Mouse (Mus musculus): ENCODE results near the gene Hand1. TPM values are rescaled to one million over a fixed set of nuclear protein-coding genes. Genes with fewer than 3 reads are reported as not detected.
A peak's percentile ranks its signal among the peaks of the same experiment; 100 is the strongest.
"Not testable (repeated sequence)": the region's sequence is repeated elsewhere in the genome, so short reads cannot be mapped to it uniquely, and the experiment has no call there.

The Hand1 gene
- polyA plus RNA-seq, 1 experiment from 2014 or later, result 0.69 TPM

DNA sequence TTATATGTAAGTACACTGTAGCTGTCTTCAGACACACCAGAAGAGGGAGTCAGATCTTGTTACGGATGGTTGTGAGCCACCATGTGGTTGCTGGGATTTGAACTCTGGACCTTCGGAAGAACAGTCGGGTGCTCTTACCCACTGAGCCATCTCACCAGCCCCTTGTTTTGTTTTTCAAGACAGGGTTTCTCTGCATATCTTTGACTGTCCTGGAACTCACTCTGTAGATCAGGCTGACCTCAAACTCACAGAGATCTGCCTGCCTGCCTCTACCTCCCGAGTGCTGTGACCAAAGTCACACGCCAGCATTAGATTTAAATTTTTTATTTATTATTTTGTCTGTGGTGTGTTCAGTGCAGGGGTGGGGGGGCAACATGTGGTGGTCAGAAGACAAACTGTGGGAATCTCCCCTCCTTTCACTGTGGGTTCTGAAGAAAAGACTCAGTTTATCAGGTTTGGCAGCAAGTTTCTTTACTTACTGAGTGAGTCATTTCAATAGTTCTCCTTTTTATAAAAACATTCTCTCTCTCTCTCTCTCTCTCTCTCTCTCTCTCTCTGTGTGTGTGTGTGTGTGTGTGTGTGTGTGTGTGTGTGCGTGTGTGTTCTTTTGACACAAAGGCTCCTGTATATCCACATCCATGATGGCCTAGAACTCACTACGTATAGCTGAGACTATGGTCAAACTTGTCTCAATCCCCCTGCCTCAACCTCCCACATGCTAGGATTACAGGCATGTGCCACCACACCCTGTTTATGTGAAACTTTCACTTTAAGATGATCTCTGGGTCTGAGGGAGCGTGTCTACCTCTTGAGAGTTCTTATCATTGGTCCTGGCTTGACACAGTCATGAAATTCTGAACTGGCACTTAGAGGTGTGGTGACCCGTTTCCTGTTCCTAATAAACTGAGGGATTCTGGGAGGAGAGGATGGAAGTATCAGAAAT, 14.1 kb upstream of the Hand1 start:
- H3K4me1 ChIP-seq; H3K27ac ChIP-seq (replicated peaks); H3K4me3 ChIP-seq (replicated peaks); H3K4me2 ChIP-seq (replicated peaks); H3K36me3 ChIP-seq; ATAC-seq (ENCODE audit: insufficient number of reproducible peaks, low FRiP score, low TSS enrichment, low read depth); H3K9me3 ChIP-seq (replicated peaks); H3K9ac ChIP-seq: not testable (repeated sequence)
- 80% methylated on average over 8 of the region's 9 CpGs for WGBS
- H3K27me3 ChIP-seq, result peaks cover 27% of the 10 kb centered on the region

DNA sequence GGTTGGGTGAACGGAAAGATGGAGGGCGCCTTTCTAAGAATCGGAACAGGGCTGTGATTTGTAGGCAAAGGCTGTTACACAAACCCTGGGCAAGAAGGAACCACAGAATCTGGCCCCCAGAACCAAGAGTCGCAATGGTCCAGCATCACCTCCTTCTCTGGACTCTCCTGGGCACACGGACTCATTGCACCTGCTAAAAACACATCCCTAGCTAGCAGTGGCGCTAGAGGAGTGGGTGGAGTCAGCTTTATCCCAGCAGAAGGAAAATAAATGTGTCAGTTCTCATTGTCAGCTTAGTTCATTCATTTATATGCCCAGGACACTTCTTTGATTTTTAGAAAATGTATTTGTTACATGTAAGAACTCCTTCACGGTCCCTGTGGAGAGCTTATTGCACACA, 8.8 kb upstream of the Hand1 start:
- ATAC-seq (ENCODE audit: insufficient number of reproducible peaks, low FRiP score, low TSS enrichment, low read depth), result no peak
- Histone ChIP-seq H3K36me3 (no peaks in the 10 kb centered on the region), H3K4me1 (peaks cover 8% of the 10 kb centered on the region), H3K9me3 (replicated peaks) (no peaks in the 10 kb centered on the region), H3K9ac (no peak overlapping the region), H3K4me2 (replicated peaks) (no peak overlapping the region), H3K27ac (replicated peaks) (no peak overlapping the region), H3K27me3 (peaks cover 63% of the 10 kb centered on the region), H3K4me3 (replicated peaks) (no peak overlapping the region)
- 23% methylated on average over 7 of the region's 7 CpGs for WGBS

DNA sequence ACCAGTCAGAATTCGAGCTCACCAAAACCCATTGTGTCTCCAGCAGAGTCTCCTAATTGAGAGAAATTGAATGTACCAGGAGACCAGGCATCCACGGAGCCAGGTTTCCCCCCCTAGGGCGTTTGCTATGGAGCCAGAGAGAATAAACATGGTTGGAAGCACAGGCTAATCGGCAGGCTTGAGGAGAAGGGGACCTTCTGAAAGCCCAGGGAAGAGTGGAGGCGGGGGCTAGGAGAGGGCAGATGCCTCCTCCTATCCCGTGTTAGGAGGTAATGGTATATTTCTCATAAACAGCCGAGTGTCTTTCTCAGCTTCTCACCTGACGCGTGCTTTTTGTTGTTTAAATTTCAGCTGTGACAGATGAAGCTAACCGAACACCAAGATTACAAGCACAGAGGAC, 8.4 kb upstream of the Hand1 start:
- Histone ChIP-seq H3K4me1 (peaks cover 8% of the 10 kb centered on the region), H3K27me3 (peaks cover 67% of the 10 kb centered on the region), H3K4me2 (replicated peaks) (no peak overlapping the region), H3K9ac (no peak overlapping the region), H3K36me3 (no peaks in the 10 kb centered on the region), H3K9me3 (replicated peaks) (no peaks in the 10 kb centered on the region), H3K27ac (replicated peaks) (no peak overlapping the region), H3K4me3 (replicated peaks) (no peak overlapping the region)
- 17% methylated on average over 10 of the region's 10 CpGs for whole genome bisulfite sequencing
- ATAC-seq (ENCODE audit: insufficient number of reproducible peaks, low FRiP score, low TSS enrichment, low read depth), result no peak

DNA sequence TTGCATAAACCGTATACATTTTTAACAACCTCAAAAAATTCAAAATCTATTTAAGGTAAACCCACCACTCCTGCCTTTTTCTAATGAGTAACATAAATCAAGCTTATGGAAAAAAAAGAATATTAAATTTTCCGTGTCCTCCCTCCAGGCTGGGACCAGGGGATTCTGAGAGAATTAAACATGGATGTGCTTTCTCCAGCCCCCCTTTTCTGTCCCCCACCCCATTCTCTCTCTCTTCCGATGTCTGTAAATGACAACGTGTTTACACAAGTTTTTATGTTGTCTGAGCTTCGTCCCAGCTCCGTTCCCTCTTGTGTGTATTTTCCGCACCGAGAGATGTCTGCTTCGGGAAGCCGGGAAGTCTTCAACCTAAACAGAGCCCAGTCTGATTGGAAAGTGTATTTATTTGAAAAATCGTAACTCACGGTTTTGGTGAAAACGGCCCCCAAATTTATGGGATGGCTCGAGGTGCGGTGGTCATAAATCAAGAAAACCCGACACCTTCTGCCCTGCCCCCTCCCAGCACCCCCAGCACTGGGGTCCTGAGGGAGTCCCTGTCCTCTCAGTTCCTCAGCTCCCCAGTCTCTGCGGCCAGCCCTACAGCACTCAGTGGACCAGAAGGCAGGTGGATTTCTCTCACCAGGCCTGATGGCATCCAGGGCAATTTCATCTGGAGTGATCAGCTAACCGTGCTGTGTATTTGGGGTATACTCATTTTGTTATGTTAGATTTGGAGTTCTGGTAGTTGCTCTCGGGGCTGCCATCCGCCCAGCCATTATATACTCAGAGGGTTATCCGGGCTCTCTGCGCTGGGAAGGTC, 5.5 kb upstream of the Hand1 start:
- ATAC-seq (ENCODE audit: insufficient number of reproducible peaks, low FRiP score, low TSS enrichment, low read depth), result no peak
- Histone ChIP-seq H3K36me3 (no peaks in the 10 kb centered on the region), H3K9ac (no peak overlapping the region), H3K4me2 (replicated peaks) (no peak overlapping the region), H3K9me3 (replicated peaks) (no peaks in the 10 kb centered on the region), H3K4me3 (replicated peaks) (no peak overlapping the region), H3K27me3 (peaks cover 90% of the 10 kb centered on the region), H3K4me1 (peaks cover 16% of the 10 kb centered on the region), H3K27ac (replicated peaks) (no peak overlapping the region)
- WGBS, result 7% methylated on average over 22 of the region's 22 CpGs

DNA sequence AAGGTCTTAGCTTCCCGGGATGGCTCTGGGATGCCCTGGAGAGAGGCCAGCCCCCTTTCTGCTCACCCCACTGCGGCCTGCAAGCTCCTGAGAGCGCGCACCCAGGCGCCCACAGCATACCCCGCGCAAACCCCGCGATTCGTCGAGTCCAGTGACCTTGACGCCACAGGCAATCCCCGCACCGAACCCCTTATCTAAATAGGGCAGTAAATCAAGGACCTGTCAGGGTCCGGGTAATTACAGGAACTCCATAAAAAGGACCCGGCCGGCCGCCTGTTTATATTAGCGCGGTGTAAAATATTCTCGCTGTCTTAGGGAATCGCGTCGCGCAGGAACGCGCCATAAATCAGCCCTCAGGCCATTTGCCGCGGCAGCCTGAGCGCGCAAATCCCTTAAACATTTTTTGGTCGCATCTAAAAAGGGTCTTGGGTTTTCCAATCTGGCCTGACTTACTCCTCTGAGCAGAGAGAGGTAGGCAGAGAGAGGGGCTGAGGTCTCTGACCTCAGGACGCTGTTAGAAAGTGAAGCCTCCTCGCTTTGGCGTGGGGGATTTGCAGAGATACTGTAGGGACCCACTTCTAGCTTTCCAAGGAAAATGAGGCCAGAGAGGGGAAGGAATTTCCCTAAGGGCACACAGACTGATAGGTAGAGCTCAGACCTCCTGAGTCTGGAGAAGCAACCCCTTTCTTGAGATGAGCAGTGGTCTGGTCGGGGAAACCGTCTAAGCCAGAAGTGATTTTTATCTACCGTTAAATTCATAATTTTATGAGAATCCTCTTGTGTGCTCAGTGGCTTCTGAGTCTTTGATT, 4.5 kb upstream of the Hand1 start:
- 2% methylated on average over 38 of the region's 38 CpGs for WGBS
- Histone ChIP-seq H3K9ac (no peak overlapping the region), H3K4me2 (replicated peaks) (peak overlapping the region; percentile 15; the same call in 1 of the 2 replicates), H3K27ac (replicated peaks) (no peak overlapping the region), H3K4me3 (replicated peaks) (peak overlapping the region; percentile 1; the same call in 1 of the 2 replicates), H3K27me3 (peaks cover 91% of the 10 kb centered on the region), H3K4me1 (peaks cover 17% of the 10 kb centered on the region), H3K9me3 (replicated peaks) (no peaks in the 10 kb centered on the region), H3K36me3 (no peaks in the 10 kb centered on the region)
- ATAC-seq (ENCODE audit: insufficient number of reproducible peaks, low FRiP score, low TSS enrichment, low read depth), result no peak

DNA sequence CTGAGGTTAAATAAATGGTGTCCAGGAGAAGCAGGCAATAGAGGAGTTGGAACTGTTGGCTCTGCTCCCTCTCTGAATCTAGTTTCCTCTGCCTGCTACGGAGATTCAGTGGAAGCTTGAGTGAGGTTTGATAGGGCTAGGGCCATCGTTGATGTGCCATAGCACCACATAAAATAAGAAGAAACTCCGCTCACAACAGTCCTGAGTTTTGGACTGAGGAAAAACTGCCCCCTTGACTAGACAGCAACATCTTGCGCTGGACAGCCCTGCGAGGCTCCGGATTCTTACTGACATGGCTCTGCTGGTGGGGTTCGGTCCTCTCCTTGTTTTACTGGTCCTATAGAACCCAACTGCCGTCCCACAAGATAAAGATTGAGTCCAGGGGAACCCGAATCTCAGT, 3.8 kb upstream of the Hand1 start:
- H3K4me2 ChIP-seq (replicated peaks), result no peak overlapping the region
- 13% methylated on average over 9 of the region's 9 CpGs for WGBS

DNA sequence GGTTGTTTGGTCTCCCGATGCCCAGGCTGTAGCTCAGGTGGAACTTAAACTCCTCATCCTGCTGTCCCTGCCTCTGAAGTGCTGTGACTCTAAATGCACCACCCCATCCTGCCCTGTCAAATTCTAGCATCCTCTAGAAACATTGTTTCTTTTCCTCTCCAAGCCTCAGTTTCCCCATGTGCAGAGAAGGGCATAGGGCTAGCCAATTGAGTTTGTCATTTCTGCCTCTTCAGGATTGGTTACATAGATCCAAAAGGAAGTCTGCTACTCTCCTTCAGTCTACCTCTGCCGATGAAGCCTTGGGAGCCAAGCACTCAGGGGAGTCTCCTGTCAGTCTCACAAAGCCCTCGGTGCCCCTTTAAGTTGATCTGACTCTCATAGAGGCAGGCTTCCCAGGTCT, 3.3 kb upstream of the Hand1 start:
- Histone ChIP-seq H3K9ac (no peak overlapping the region), H3K27me3 (peaks cover 92% of the 10 kb centered on the region), H3K27ac (replicated peaks) (no peak overlapping the region), H3K4me3 (replicated peaks) (no peak overlapping the region), H3K36me3 (no peaks in the 10 kb centered on the region), H3K9me3 (replicated peaks) (no peaks in the 10 kb centered on the region), H3K4me2 (replicated peaks) (no peak overlapping the region), H3K4me1 (peaks cover 17% of the 10 kb centered on the region)
- 9% methylated on average over 3 of the region's 3 CpGs for WGBS
- ATAC-seq (ENCODE audit: insufficient number of reproducible peaks, low FRiP score, low TSS enrichment, low read depth), result no peak

More for the DNA sequence above, 3.8 kb upstream of the Hand1 start:
- Histone ChIP-seq H3K9me3 (replicated peaks) (no peaks in the 10 kb centered on the region), H3K27ac (replicated peaks) (no peak overlapping the region), H3K4me1 (peaks cover 17% of the 10 kb centered on the region), H3K36me3 (no peaks in the 10 kb centered on the region), H3K9ac (no peak overlapping the region), H3K4me3 (replicated peaks) (no peak overlapping the region), H3K27me3 (peaks cover 92% of the 10 kb centered on the region)
- no peak for ATAC-seq (ENCODE audit: insufficient number of reproducible peaks, low FRiP score, low TSS enrichment, low read depth)

DNA sequence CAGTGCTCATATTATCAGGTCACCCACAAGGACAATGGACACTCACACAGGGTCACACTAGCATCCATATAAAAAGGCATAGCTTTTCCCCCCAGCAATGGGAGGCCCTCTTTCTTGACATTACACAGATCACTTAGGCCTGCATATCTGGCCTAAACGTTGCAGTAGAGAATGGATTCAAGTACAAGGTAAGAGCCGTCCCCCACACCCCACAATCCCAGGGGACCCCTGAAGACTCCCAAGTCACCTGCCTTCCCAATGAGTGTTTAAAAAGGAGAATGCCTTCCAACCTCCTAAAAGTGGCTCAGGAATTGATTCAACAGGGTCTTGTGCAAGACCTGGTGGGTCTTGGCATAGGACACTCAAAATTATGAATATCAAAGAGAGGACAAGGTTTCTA, 2.7 kb upstream of the Hand1 start:
- Histone ChIP-seq H3K4me2 (replicated peaks) (no peak overlapping the region), H3K36me3 (no peaks in the 10 kb centered on the region), H3K9me3 (replicated peaks) (no peaks in the 10 kb centered on the region), H3K27me3 (peaks cover 92% of the 10 kb centered on the region), H3K27ac (replicated peaks) (no peak overlapping the region), H3K9ac (no peak overlapping the region), H3K4me3 (replicated peaks) (no peak overlapping the region), H3K4me1 (peaks cover 17% of the 10 kb centered on the region)
- ATAC-seq (ENCODE audit: insufficient number of reproducible peaks, low FRiP score, low TSS enrichment, low read depth), result no peak
- WGBS, result 24% methylated on average over 2 of the region's 2 CpGs

DNA sequence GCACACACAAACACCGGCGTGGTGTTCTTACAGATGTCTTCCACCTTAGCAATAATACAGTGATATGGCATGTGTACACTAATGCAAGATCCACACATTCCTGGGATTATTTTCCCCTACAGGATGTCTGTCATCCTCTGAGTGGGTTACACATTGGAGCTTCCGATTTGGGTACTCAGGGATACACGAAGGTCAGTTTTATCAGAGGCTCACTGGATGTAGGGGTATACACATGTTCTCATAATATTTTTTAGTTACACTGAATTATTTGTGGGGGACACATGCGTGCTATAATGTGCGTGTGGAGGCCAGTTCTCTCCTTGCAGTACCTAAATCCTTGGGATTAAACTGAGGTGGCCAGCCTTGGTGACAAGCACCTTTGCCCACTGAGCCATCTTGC, 1.4 kb upstream of the Hand1 start:
- H3K36me3 ChIP-seq, result no peaks in the 10 kb centered on the region
- H3K9ac ChIP-seq, result no peak overlapping the region
- H3K4me1 ChIP-seq, result peaks cover 23% of the 10 kb centered on the region
- WGBS, result 18% methylated on average over 6 of the region's 6 CpGs
- no peak overlapping the region for H3K4me2 ChIP-seq (replicated peaks)
- peaks cover 92% of the 10 kb centered on the region for H3K27me3 ChIP-seq
- no peak overlapping the region for H3K4me3 ChIP-seq (replicated peaks)
- H3K27ac ChIP-seq (replicated peaks), result no peak overlapping the region
- no peaks in the 10 kb centered on the region for H3K9me3 ChIP-seq (replicated peaks)
- no peak for ATAC-seq (ENCODE audit: insufficient number of reproducible peaks, low FRiP score, low TSS enrichment, low read depth)

DNA sequence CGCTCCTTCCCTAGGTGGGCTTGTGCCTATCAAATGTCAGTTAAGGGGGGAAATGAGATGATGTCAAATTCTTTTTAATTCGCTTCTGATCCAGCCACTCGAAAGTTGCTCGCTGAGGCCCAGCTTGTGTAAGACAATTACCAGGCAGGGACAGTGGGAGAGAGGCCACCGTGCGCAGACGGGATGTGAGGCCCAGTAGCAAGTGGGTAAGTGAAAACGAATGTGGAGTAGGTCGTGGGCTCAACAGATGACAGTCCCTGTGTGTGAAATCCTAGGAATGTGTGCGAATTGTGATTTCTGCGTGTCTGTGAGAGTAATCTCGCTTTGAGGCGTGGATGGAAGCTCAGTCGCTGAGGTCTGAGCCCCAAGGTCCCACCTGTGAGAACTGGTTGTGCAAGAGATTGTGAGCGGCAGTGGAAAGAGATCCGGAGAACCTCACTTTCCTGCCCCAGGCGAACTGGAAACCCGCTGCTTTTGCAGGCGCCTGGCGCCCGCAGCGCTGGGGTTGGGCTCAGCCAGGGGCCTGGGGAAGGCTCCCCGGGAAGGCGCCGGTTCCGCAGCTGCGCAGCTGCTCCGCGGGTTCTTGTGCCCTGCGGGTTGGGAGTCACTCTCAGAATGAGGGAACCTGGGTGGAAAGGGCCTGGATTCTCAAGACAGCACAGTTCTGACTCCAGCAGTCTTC, 819 bp upstream of the Hand1 start:
- Histone ChIP-seq H3K27ac (replicated peaks) (no peak overlapping the region), H3K27me3 (peaks cover 95% of the 10 kb centered on the region), H3K4me3 (replicated peaks) (peak overlapping the region; percentile 10), H3K4me2 (replicated peaks) (peak overlapping the region; percentile 8; the same call in 1 of the 2 replicates), H3K9ac (no peak overlapping the region), H3K4me1 (peaks cover 27% of the 10 kb centered on the region), H3K9me3 (replicated peaks) (no peaks in the 10 kb centered on the region), H3K36me3 (no peaks in the 10 kb centered on the region)
- ATAC-seq (ENCODE audit: insufficient number of reproducible peaks, low FRiP score, low TSS enrichment, low read depth), result no peak
- 4% methylated on average over 30 of the region's 30 CpGs for WGBS

Measured in embryonic facial prominence, embryonic 15.5 days (tissue).